ENCODE assay signal across 9 mouse cellular contexts in the genomic region with DNA sequence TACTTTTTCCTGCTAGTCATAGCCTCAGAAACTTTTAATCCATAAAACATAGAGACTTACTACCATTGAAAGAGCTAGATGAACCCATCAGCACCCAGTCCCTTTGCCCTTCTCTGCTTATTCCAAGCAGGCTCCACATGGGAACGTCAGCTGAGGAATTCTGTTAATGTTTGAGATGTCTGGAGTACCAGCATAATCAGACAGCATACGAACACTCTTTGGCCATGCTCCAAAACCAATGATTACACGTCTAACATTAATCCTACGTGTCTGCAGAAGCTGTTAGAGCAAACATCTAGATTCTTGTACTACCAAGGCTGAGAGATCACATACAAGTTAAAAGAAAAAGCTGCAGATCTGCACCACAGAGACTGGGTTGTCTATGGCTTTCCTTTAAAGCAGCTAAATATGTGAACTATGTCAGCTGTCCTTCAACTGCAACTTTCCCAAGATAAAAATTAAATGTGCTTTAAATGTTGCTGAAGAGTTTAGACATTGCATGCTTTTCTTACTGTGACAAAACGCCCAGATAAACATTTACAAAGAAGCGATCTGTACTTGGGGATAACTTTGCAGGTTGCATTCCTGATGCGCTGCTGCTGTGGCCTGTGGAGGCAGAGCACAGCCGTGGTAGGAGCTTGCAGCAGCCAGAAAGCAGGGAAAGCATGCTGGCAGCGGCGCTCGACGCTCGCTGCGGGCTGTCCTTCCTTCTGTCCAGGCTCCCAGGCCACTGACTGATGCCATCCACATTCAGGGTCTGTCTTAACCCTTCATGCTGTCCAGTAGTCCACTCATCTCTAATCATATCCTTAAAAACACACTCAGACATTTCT. TPM values are rescaled to one million over a fixed set of nuclear protein-coding genes. Genes with fewer than 3 reads are reported as not detected.
DNase-seq lines count a peak whose midpoint lies in the region; ATAC-seq lines count a peak whose summit lies in the region.
"Had no signal": no experiment of that assay in that cellular context is flagged by ENCODE, and none has a peak within 500 bp of the region (broad histone marks: within the 10 kb centered on the region; RNA-seq: fewer than 3 reads in every experiment).

No protein-coding gene starts in this region.

- H3K9ac ChIP-seq in liver, embryonic 11.5 days (ENCODE audit: low read depth, low read length): no peak overlapping the region
- H3K9ac ChIP-seq in heart, embryonic 14.5 days (ENCODE audit: low read length): peak overlapping the region; percentile 28
- H3K9ac ChIP-seq in stomach, embryonic 15.5 days: no peak overlapping the region
- H3K9ac ChIP-seq: liver, embryonic 13.5 days had no signal

- H3K4me1 ChIP-seq in liver, embryonic 11.5 days (replicated peaks; ENCODE audit: control insufficient read depth, insufficient read depth, low read length): no peaks in the 10 kb centered on the region; the same call in 1 of the 2 replicates
- peaks cover 21 to 65% of the 10 kb centered on the region in 2 experiments for H3K4me1 ChIP-seq in heart, embryonic 14.5 days (ENCODE audit: control insufficient read depth in 2 of 2, insufficient read depth in 2 of 2, low read length in 2 of 2)
- peaks cover 26% of the 10 kb centered on the region; the same call in 1 of the 2 replicates for H3K4me1 ChIP-seq in stomach, embryonic 15.5 days

- no peak overlapping the region for H3K4me2 ChIP-seq in liver, embryonic 11.5 days
- H3K4me2 ChIP-seq in heart, embryonic 14.5 days (ENCODE audit: low read length): peak overlapping the region; percentile 34
- 0 out of 2 replicates have a peak overlapping the region, but pooled peaks have one; percentile 16 for H3K4me2 ChIP-seq in stomach, embryonic 15.5 days
- H3K4me2 ChIP-seq: liver, embryonic 13.5 days had no signal

- H3K9me3 ChIP-seq in liver, embryonic 11.5 days (ENCODE audit: control insufficient read depth, low read length): no peaks in the 10 kb centered on the region
- no peaks in the 10 kb centered on the region for H3K9me3 ChIP-seq in heart, embryonic 14.5 days (ENCODE audit: control insufficient read depth, low read length)
- H3K9me3 ChIP-seq in stomach, embryonic 15.5 days: no peaks in the 10 kb centered on the region
- H3K9me3 ChIP-seq: liver, embryonic 13.5 days had no signal

- H3K27me3 ChIP-seq in liver, embryonic 11.5 days (replicated peaks; ENCODE audit: control insufficient read depth, insufficient read depth, low read length): no peaks in the 10 kb centered on the region
- H3K27me3 ChIP-seq in heart, embryonic 14.5 days (ENCODE audit: control insufficient read depth, insufficient read depth, low read length): no peaks in the 10 kb centered on the region
- H3K27me3 ChIP-seq in stomach, embryonic 15.5 days (replicated peaks): no peaks in the 10 kb centered on the region
- H3K27me3 ChIP-seq: liver, embryonic 13.5 days had no signal

- ATAC-seq in liver, embryonic 11.5 days (replicated peaks; ENCODE audit: low FRiP score): no peak
- 0 out of 2 replicates have a peak, but pooled peaks have one; percentile 22 for ATAC-seq in heart, embryonic 14.5 days (ENCODE audit: insufficient number of reproducible peaks, insufficient read depth, low FRiP score, low read depth)
- peak; percentile 36; the same call in 1 of the 2 replicates for ATAC-seq in stomach, embryonic 15.5 days (ENCODE audit: insufficient read depth, low FRiP score, low read depth)

- H3K4me3 ChIP-seq in liver, embryonic 11.5 days (ENCODE audit: low read depth, low read length): no peak overlapping the region
- H3K4me3 ChIP-seq in heart, embryonic 14.5 days (ENCODE audit: control insufficient read depth in 1 of 2, insufficient read depth in 1 of 2, low read depth in 1 of 2, low read length in 2 of 2): no peak overlapping the region
- no peak overlapping the region for H3K4me3 ChIP-seq in stomach, embryonic 15.5 days (replicated peaks)
- H3K4me3 ChIP-seq: liver, embryonic 13.5 days had no signal

- WGBS in liver, embryonic 11.5 days: 64% methylated on average over 14 of the region's 14 CpGs
- WGBS in heart, embryonic 14.5 days: 19% methylated on average over 14 of the region's 14 CpGs
- 26% methylated on average over 14 of the region's 14 CpGs for WGBS in stomach, embryonic 15.5 days

- H3K27ac ChIP-seq in liver, embryonic 11.5 days (ENCODE audit: low read depth, low read length): 0 out of 2 replicates have a peak overlapping the region, but pooled peaks have one; percentile 28
- peak overlapping the region; percentile 75 to 89 for H3K27ac ChIP-seq in heart, embryonic 14.5 days (replicated peaks in 1 of 2; ENCODE audit: control insufficient read depth in 1 of 2, insufficient read depth in 1 of 2, low read depth in 2 of 2, low read length in 2 of 2)
- H3K27ac ChIP-seq in stomach, embryonic 15.5 days: peak overlapping the region; percentile 69
- H3K27ac ChIP-seq: liver, embryonic 13.5 days had no signal

- no peaks in the 10 kb centered on the region for H3K36me3 ChIP-seq in liver, embryonic 11.5 days (ENCODE audit: control insufficient read depth, insufficient read depth, low read length)
- H3K36me3 ChIP-seq in heart, embryonic 14.5 days (ENCODE audit: control insufficient read depth, insufficient read depth, low read length): no peaks in the 10 kb centered on the region; the same call in 1 of the 2 replicates
- no peaks in the 10 kb centered on the region for H3K36me3 ChIP-seq in stomach, embryonic 15.5 days
- H3K36me3 ChIP-seq: liver, embryonic 13.5 days had no signal

- DNase-seq in liver, embryonic 11.5 days (ENCODE audit: low spot score): no peak
- DNase-seq in liver: no peak
- DNase-seq in kidney, postnatal 14 days: peak; percentile 71
- DNase-seq in cerebellum, adult 9-10 months: no peak
- DNase-seq in spleen, adult 12 weeks (ENCODE audit: low spot score): no peak
- DNase-seq: adrenal gland, postnatal 10 days; liver, embryonic 13.5 days had no signal

RNA-seq across cellular contexts. Expression of a gene that starts 49.9 kb away (rescaled TPM):
- polyA plus RNA-seq in liver, embryonic 11.5 days (2014; fragmentation: Nextera tagmentation; extraction: Ambion mirVana): 2.5 and 4.1 TPM in 2 replicates
- 12.7 and 15.7 TPM in 2 replicates for polyA plus RNA-seq in heart, embryonic 14.5 days (2014; fragmentation: Nextera tagmentation; extraction: Ambion mirVana)
- 6.1 and 7.2 TPM in 2 replicates for polyA plus RNA-seq in stomach, embryonic 15.5 days (2015; fragmentation: Nextera tagmentation; extraction: Ambion mirVana)

Comparison
In these comparisons a context has a peak if more than half of its experiments do, and no peak if none do; other contexts are left out.
1. H3K27ac ChIP-seq: peak in every context shown above with its lines; median percentile 82 in heart, embryonic 14.5 days; 69 in stomach, embryonic 15.5 days; 28 in liver, embryonic 11.5 days.